Mouse (Mus musculus) neural tube, embryonic 13.5 days (tissue): ENCODE measurements around the gene Pdzd3. TPM values are rescaled to one million over a fixed set of nuclear protein-coding genes. Genes with fewer than 3 reads are reported as not detected.

Experiments used
- polyA plus RNA-seq: library from polyadenylated mRNA; unstranded; fragments of >200 nt; fragmentation: Nextera tagmentation; extraction: Ambion mirVana; gene quantifications from 2 replicates; pipeline ENCODE4 v1.2.1, GENCODE M21; 2015

The Pdzd3 gene
- polyA plus RNA-seq, 1 experiment from 2014 or later, result 0.33 TPM

Other genes starting within 250 kb of the Pdzd3 start
- gene Thy1, start 208.1 kb downstream of the Pdzd3 start, polyA plus RNA-seq, result 1.2 and 2.8 TPM in 2 replicates
- gene Usp2, start 184.4 kb downstream of the Pdzd3 start, polyA plus RNA-seq, result 8.7 and 12.6 TPM in 2 replicates
- not detected in 2 replicates for gene Mfrp, start 149.7 kb downstream of the Pdzd3 start, polyA plus RNA-seq
- 3.1 and 3.6 TPM in 2 replicates for gene C1qtnf5, start 144.2 kb downstream of the Pdzd3 start, polyA plus RNA-seq
- gene Gm49380, start 138.0 kb downstream of the Pdzd3 start, polyA plus RNA-seq, result 0.18 and 0.28 TPM in 2 replicates
- gene Rnf26, start 138.0 kb downstream of the Pdzd3 start, polyA plus RNA-seq, result 34.5 and 35.4 TPM in 2 replicates
- 21.0 and 23.6 TPM in 2 replicates for gene Mcam, start 117.0 kb downstream of the Pdzd3 start, polyA plus RNA-seq
- 20.1 and 21.1 TPM in 2 replicates for gene Cbl, start 17.4 kb downstream of the Pdzd3 start, polyA plus RNA-seq
- not detected in 2 replicates for gene Ccdc153, start 10.8 kb downstream of the Pdzd3 start, polyA plus RNA-seq
- gene Nlrx1, start 17.1 kb upstream of the Pdzd3 start, polyA plus RNA-seq, result 4.5 and 4.7 TPM in 2 replicates
- 21.1 and 22.5 TPM in 2 replicates for gene Abcg4, start 37.1 kb upstream of the Pdzd3 start, polyA plus RNA-seq
- gene Hinfp, start 54.2 kb upstream of the Pdzd3 start, polyA plus RNA-seq, result 25.1 and 31.9 TPM in 2 replicates
- 22.9 and 28.7 TPM in 2 replicates for gene C2cd2l, start 68.8 kb upstream of the Pdzd3 start, polyA plus RNA-seq
- gene Dpagt1, start 74.5 kb upstream of the Pdzd3 start, polyA plus RNA-seq, result 37.3 and 41.2 TPM in 2 replicates
- 131 TPM in 2 replicates for gene H2afx, start 83.2 kb upstream of the Pdzd3 start, polyA plus RNA-seq
- 58.2 and 59.4 TPM in 2 replicates for gene Hmbs, start 92.8 kb upstream of the Pdzd3 start, polyA plus RNA-seq
- gene Vps11, start 110.2 kb upstream of the Pdzd3 start, polyA plus RNA-seq, result 36.5 and 39.2 TPM in 2 replicates
- gene Hyou1, start 128.0 kb upstream of the Pdzd3 start, polyA plus RNA-seq, result 26.4 and 29.6 TPM in 2 replicates
- gene Slc37a4, start 145.4 kb upstream of the Pdzd3 start, polyA plus RNA-seq, result 62.9 and 71.2 TPM in 2 replicates
- gene Rps25, start 155.7 kb upstream of the Pdzd3 start, polyA plus RNA-seq, result 1,179 TPM in 2 replicates
- 324 and 343 TPM in 2 replicates for gene Trappc4, start 156.1 kb upstream of the Pdzd3 start, polyA plus RNA-seq
- gene Ccdc84, start 167.1 kb upstream of the Pdzd3 start, polyA plus RNA-seq, result 28.7 and 32.6 TPM in 2 replicates
- not detected in 2 replicates for gene Foxr1, start 189.7 kb upstream of the Pdzd3 start, polyA plus RNA-seq
- not detected in 2 replicates for gene Upk2, start 203.5 kb upstream of the Pdzd3 start, polyA plus RNA-seq
- 9.4 and 9.6 TPM in 2 replicates for gene Bcl9l, start 231.4 kb upstream of the Pdzd3 start, polyA plus RNA-seq